Mouse (Mus musculus): Measurements from ENCODE around the gene Wwox. TPM values are rescaled to one million over a fixed set of nuclear protein-coding genes. Genes with fewer than 3 reads are reported as not detected.

Wwox gene
- polyA plus RNA-seq, 1 experiment from 2014 or later = 11.0 TPM

- ATAC-seq (ENCODE audit: low read depth) = no peak
- 57% methylated on average over 6 of the region's 6 CpGs for WGBS
- no peaks in the 10 kb centered on the region; the same call in 1 of the 2 replicates for H3K4me1 ChIP-seq (ENCODE audit: control insufficient read depth, insufficient read depth, low read length)
- H3K9ac ChIP-seq (ENCODE audit: low read depth, low read length) = no peak overlapping the region
- H3K4me3 ChIP-seq (ENCODE audit: low read depth, low read length) = no peak overlapping the region
- H3K27ac ChIP-seq (replicated peaks; ENCODE audit: low read depth, low read length) = no peak overlapping the region
- peaks cover 3% of the 10 kb centered on the region for H3K27me3 ChIP-seq (replicated peaks; ENCODE audit: control insufficient read depth, insufficient read depth, low read length)
- no peak overlapping the region for H3K4me2 ChIP-seq (ENCODE audit: low read depth, low read length)
- no peak for DNase-seq (ENCODE audit: low spot score)
- no peaks in the 10 kb centered on the region for H3K36me3 ChIP-seq (ENCODE audit: control insufficient read depth, insufficient read depth, low read length)
- H3K9me3 ChIP-seq (ENCODE audit: control insufficient read depth, low read length) = no peaks in the 10 kb centered on the region
These were observed 794.6 kb downstream of the Wwox start for GRCm38 (mm10) chr8:115234068-115234467.

- no peak for DNase-seq (ENCODE audit: low spot score)
- H3K36me3 ChIP-seq (ENCODE audit: control insufficient read depth, insufficient read depth, low read length) = no peaks in the 10 kb centered on the region
- 51% methylated on average over 9 of the region's 9 CpGs for WGBS
- no peak overlapping the region for H3K9ac ChIP-seq (ENCODE audit: low read depth, low read length)
- no peaks in the 10 kb centered on the region for H3K4me1 ChIP-seq (ENCODE audit: control insufficient read depth, insufficient read depth, low read length)
- H3K27me3 ChIP-seq (replicated peaks; ENCODE audit: control insufficient read depth, insufficient read depth, low read length) = peaks cover 3% of the 10 kb centered on the region
- H3K9me3 ChIP-seq (ENCODE audit: control insufficient read depth, low read length) = no peaks in the 10 kb centered on the region
- no peak overlapping the region for H3K4me3 ChIP-seq (ENCODE audit: low read depth, low read length)
- H3K4me2 ChIP-seq (ENCODE audit: low read depth, low read length) = no peak overlapping the region
- ATAC-seq (ENCODE audit: low read depth) = no peak
- H3K27ac ChIP-seq (replicated peaks; ENCODE audit: low read depth, low read length) = no peak overlapping the region
These were observed 798.1 kb downstream of the Wwox start for GRCm38 (mm10) chr8:115237596-115237995.

GRCm38 (mm10) chr8:115243465-115244027 lies 804.1 kb downstream of the Wwox start:
- no peaks in the 10 kb centered on the region for H3K4me1 ChIP-seq (ENCODE audit: control insufficient read depth, insufficient read depth, low read length)
- DNase-seq (ENCODE audit: low spot score) (no peak), ATAC-seq (ENCODE audit: low read depth) (no peak)
- no peak overlapping the region for H3K4me3 ChIP-seq (ENCODE audit: low read depth, low read length)
- no peak overlapping the region for H3K4me2 ChIP-seq (ENCODE audit: low read depth, low read length)
- H3K27ac ChIP-seq (replicated peaks; ENCODE audit: low read depth, low read length) = no peak overlapping the region
- H3K9me3 ChIP-seq (ENCODE audit: control insufficient read depth, low read length) = no peaks in the 10 kb centered on the region
- 68% methylated on average over 9 of the region's 9 CpGs for WGBS
- H3K36me3 ChIP-seq (ENCODE audit: control insufficient read depth, insufficient read depth, low read length) = no peaks in the 10 kb centered on the region
- H3K9ac ChIP-seq (ENCODE audit: low read depth, low read length) = no peak overlapping the region
- no peaks in the 10 kb centered on the region; the same call in 1 of the 2 replicates for H3K27me3 ChIP-seq (replicated peaks; ENCODE audit: control insufficient read depth, insufficient read depth, low read length)

GRCm38 (mm10) chr8:115249688-115250366 lies 810.4 kb downstream of the Wwox start:
- peak; percentile 50; the same call in 1 of the 2 replicates for ATAC-seq (ENCODE audit: low read depth)
- H3K4me3 ChIP-seq (ENCODE audit: low read depth, low read length) = peak overlapping the region; percentile 4; the same call in 1 of the 2 replicates
- no peaks in the 10 kb centered on the region for H3K27me3 ChIP-seq (replicated peaks; ENCODE audit: control insufficient read depth, insufficient read depth, low read length)
- no peaks in the 10 kb centered on the region for H3K9me3 ChIP-seq (ENCODE audit: control insufficient read depth, low read length)
- H3K9ac ChIP-seq (ENCODE audit: low read depth, low read length) = peak overlapping the region; percentile 26; the same call in 1 of the 2 replicates
- H3K36me3 ChIP-seq (ENCODE audit: control insufficient read depth, insufficient read depth, low read length) = no peaks in the 10 kb centered on the region
- H3K27ac ChIP-seq (replicated peaks; ENCODE audit: low read depth, low read length) = no peak overlapping the region
- 29% methylated on average over 22 of the region's 22 CpGs for WGBS
- DNase-seq (ENCODE audit: low spot score) = no peak
- H3K4me1 ChIP-seq (ENCODE audit: control insufficient read depth, insufficient read depth, low read length) = no peaks in the 10 kb centered on the region
- peak overlapping the region; percentile 47 for H3K4me2 ChIP-seq (ENCODE audit: low read depth, low read length)

GRCm38 (mm10) chr8:115255550-115255949 lies 816.1 kb downstream of the Wwox start:
- DNase-seq (ENCODE audit: low spot score) (peak; percentile 64), ATAC-seq (ENCODE audit: low read depth) (no peak)
- Histone ChIP-seq H3K27ac (replicated peaks; ENCODE audit: low read depth, low read length) (no peak overlapping the region), H3K4me2 (ENCODE audit: low read depth, low read length) (peak overlapping the region; percentile 7; the same call in 1 of the 2 replicates), H3K4me1 (ENCODE audit: control insufficient read depth, insufficient read depth, low read length) (peaks cover 8% of the 10 kb centered on the region; the same call in 1 of the 2 replicates), H3K9me3 (ENCODE audit: control insufficient read depth, low read length) (no peaks in the 10 kb centered on the region), H3K36me3 (ENCODE audit: control insufficient read depth, insufficient read depth, low read length) (no peaks in the 10 kb centered on the region), H3K27me3 (replicated peaks; ENCODE audit: control insufficient read depth, insufficient read depth, low read length) (no peaks in the 10 kb centered on the region), H3K4me3 (ENCODE audit: low read depth, low read length) (no peak overlapping the region), H3K9ac (ENCODE audit: low read depth, low read length) (no peak overlapping the region)
- WGBS = 30% methylated on average over 13 of the region's 13 CpGs

- Histone ChIP-seq H3K27me3 (replicated peaks; ENCODE audit: control insufficient read depth, insufficient read depth, low read length) (no peaks in the 10 kb centered on the region), H3K4me2 (ENCODE audit: low read depth, low read length) (no peak overlapping the region), H3K36me3 (ENCODE audit: control insufficient read depth, insufficient read depth, low read length) (no peaks in the 10 kb centered on the region), H3K9ac (ENCODE audit: low read depth, low read length) (no peak overlapping the region), H3K27ac (replicated peaks; ENCODE audit: low read depth, low read length) (no peak overlapping the region), H3K4me3 (ENCODE audit: low read depth, low read length) (no peak overlapping the region), H3K9me3 (ENCODE audit: control insufficient read depth, low read length) (no peaks in the 10 kb centered on the region), H3K4me1 (ENCODE audit: control insufficient read depth, insufficient read depth, low read length) (peaks cover 8% of the 10 kb centered on the region; the same call in 1 of the 2 replicates)
- DNase-seq (ENCODE audit: low spot score) = no peak
- 71% methylated on average over 17 of the region's 17 CpGs for WGBS
- no peak for ATAC-seq (ENCODE audit: low read depth)
These were observed 818.0 kb downstream of the Wwox start for GRCm38 (mm10) chr8:115257417-115257816.

GRCm38 (mm10) chr8:115259806-115260205 lies 820.4 kb downstream of the Wwox start:
- H3K4me2 ChIP-seq (ENCODE audit: low read depth, low read length) = no peak overlapping the region
- H3K9me3 ChIP-seq (ENCODE audit: control insufficient read depth, low read length) = no peaks in the 10 kb centered on the region
- DNase-seq (ENCODE audit: low spot score) (no peak), ATAC-seq (ENCODE audit: low read depth) (no peak)
- H3K9ac ChIP-seq (ENCODE audit: low read depth, low read length) = no peak overlapping the region
- WGBS = 56% methylated on average over 12 of the region's 12 CpGs
- H3K27ac ChIP-seq (replicated peaks; ENCODE audit: low read depth, low read length) = no peak overlapping the region
- H3K4me1 ChIP-seq (ENCODE audit: control insufficient read depth, insufficient read depth, low read length) = peaks cover 8% of the 10 kb centered on the region; the same call in 1 of the 2 replicates
- no peaks in the 10 kb centered on the region for H3K36me3 ChIP-seq (ENCODE audit: control insufficient read depth, insufficient read depth, low read length)
- H3K27me3 ChIP-seq (replicated peaks; ENCODE audit: control insufficient read depth, insufficient read depth, low read length) = no peaks in the 10 kb centered on the region
- no peak overlapping the region for H3K4me3 ChIP-seq (ENCODE audit: low read depth, low read length)

- no peaks in the 10 kb centered on the region for H3K27me3 ChIP-seq (replicated peaks; ENCODE audit: control insufficient read depth, insufficient read depth, low read length)
- ATAC-seq (ENCODE audit: low read depth) (0 out of 2 replicates have a peak, but pooled peaks have one; percentile 22), DNase-seq (ENCODE audit: low spot score) (peak; percentile 75)
- no peaks in the 10 kb centered on the region for H3K9me3 ChIP-seq (ENCODE audit: control insufficient read depth, low read length)
- H3K4me3 ChIP-seq (ENCODE audit: low read depth, low read length) = no peak overlapping the region
- H3K36me3 ChIP-seq (ENCODE audit: control insufficient read depth, insufficient read depth, low read length) = no peaks in the 10 kb centered on the region
- 43% methylated on average over 11 of the region's 11 CpGs for WGBS
- no peak overlapping the region for H3K27ac ChIP-seq (replicated peaks; ENCODE audit: low read depth, low read length)
- H3K4me1 ChIP-seq (ENCODE audit: control insufficient read depth, insufficient read depth, low read length) = peaks cover 3% of the 10 kb centered on the region; the same call in 1 of the 2 replicates
- H3K4me2 ChIP-seq (ENCODE audit: low read depth, low read length) = no peak overlapping the region
- H3K9ac ChIP-seq (ENCODE audit: low read depth, low read length) = no peak overlapping the region
These were observed 827.7 kb downstream of the Wwox start for GRCm38 (mm10) chr8:115267196-115267595.
